Mouse (Mus musculus) hindbrain, embryonic 16.5 days (tissue): ENCODE results near the gene Rpe. TPM values are rescaled to one million over a fixed set of nuclear protein-coding genes. Genes with fewer than 3 reads are reported as not detected.
A peak's percentile ranks its signal among the peaks of the same experiment; 100 is the strongest.
"Not testable (repeated sequence)": the region's sequence is repeated elsewhere in the genome, so short reads cannot be mapped to it uniquely, and the experiment has no call there.

ENCODE experiments used
- ATAC-seq: fragments of 200-750 bp; cut with Nextera tagmentation; 2 replicates; pipeline ENCODE4 v1.8.0; 2017; ENCODE audit warnings: moderate TSS enrichment, moderate library complexity
- H3K27ac ChIP-seq: fragments of 300-500 bp; sonication (generic); 2 replicates; pipeline ENCODE4 v1.5.1; 2014; ENCODE audit warnings: low read depth, mild to moderate bottlenecking, control low read depth, low read length, moderate library complexity
- H3K27me3 ChIP-seq: fragments of 300-500 bp; sonication (generic); replicated peaks from 2 replicates; pipeline ENCODE4 v1.6.1; 2014; ENCODE audit warnings: low read length; ENCODE audit not compliant: control insufficient read depth, insufficient read depth
- H3K36me3 ChIP-seq: fragments of 300-500 bp; sonication (generic); 2 replicates; pipeline ENCODE4 v1.6.1; 2014; ENCODE audit warnings: mild to moderate bottlenecking, low read length, moderate library complexity, mixed read lengths; ENCODE audit not compliant: control insufficient read depth, insufficient read depth
- H3K4me1 ChIP-seq: fragments of 300-500 bp; sonication (generic); 2 replicates; pipeline ENCODE4 v1.6.1; 2014; ENCODE audit warnings: low read depth, low read length; ENCODE audit not compliant: control insufficient read depth, insufficient read depth
- H3K4me2 ChIP-seq: fragments of 300-500 bp; sonication (generic); 2 replicates; pipeline ENCODE4 v1.6.1; 2014; ENCODE audit warnings: mild to moderate bottlenecking, low read length, control low read depth, moderate library complexity
- H3K4me3 ChIP-seq: fragments of 300-500 bp; sonication (generic); 2 replicates; pipeline ENCODE4 v1.5.1; 2014; ENCODE audit warnings: mild to moderate bottlenecking, low read length, control low read depth, moderate library complexity
- H3K9ac ChIP-seq: fragments of 300-500 bp; sonication (generic); 2 replicates; pipeline ENCODE4 v1.6.1; 2014; ENCODE audit warnings: low read depth, mild to moderate bottlenecking, control low read depth, low read length, moderate library complexity
- H3K9me3 ChIP-seq: fragments of 300-500 bp; sonication (generic); 2 replicates; pipeline ENCODE4 v1.6.1; 2014; ENCODE audit warnings: mild to moderate bottlenecking, low read length, moderate library complexity; ENCODE audit not compliant: control insufficient read depth
- WGBS: fragments of 180-500 bp; shearing (Covaris S2); extraction: QIAGEN DNeasy Blood & Tissue Kit; methylation state at CpG from one replicate; pipeline ENCODE4 v1.1.7; 2014; 5-methylcytosine and 5-hydroxymethylcytosine counted together
- polyA plus RNA-seq: library from polyadenylated mRNA; unstranded; fragments of >200 nt; fragmentation: Nextera tagmentation; extraction: Ambion mirVana; gene quantifications from 2 replicates; pipeline ENCODE4 v1.2.1, GENCODE M21; 2015

The Rpe gene
- polyA plus RNA-seq, 1 experiment from 2014 or later = 40.4 TPM

- H3K36me3 ChIP-seq = no peaks in the 10 kb centered on the region
- no peak overlapping the region for H3K4me3 ChIP-seq
- H3K4me2 ChIP-seq = no peak overlapping the region
- ATAC-seq = peak; percentile 80
- WGBS = 58% methylated on average over 1 of the region's 1 CpGs
- no peaks in the 10 kb centered on the region for H3K27me3 ChIP-seq
- no peaks in the 10 kb centered on the region for H3K4me1 ChIP-seq
- no peaks in the 10 kb centered on the region for H3K9me3 ChIP-seq
- H3K27ac ChIP-seq = peak overlapping the region; percentile 46; the same call in 1 of the 2 replicates
- H3K9ac ChIP-seq = no peak overlapping the region
Observed at GRCm38 (mm10) chr1:66692308-66692707, 8.3 kb upstream of the Rpe start.

DNA sequence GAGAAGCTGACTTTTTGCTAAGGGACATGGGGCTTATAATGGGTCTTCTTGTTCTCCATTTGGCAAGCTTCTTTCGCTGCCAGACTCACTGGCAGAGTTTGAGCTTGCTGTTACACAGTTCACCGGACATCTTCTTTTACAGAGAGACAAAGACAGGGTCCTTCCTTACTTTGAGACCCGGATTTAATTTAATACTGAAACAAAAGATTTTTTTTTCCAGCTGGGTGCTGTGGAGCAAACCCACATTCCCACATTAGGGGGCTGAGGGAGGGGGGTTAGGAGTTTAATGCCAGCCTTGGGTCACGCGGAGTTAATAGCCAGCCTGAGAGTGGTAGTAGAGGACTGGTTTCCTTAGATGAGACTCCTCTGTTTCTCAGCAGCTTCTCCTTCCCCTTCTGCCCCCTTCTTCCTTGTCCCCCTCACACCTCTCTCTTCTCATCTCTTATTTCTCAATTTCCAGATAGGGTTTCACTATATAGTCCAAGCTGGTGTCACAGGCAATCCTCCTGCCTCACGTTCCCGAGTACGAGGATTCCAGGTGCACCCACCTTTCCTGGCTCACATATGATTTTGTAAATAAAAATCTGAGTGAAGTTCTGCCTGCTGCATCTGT, 7.7 kb upstream of the Rpe start:
- Histone ChIP-seq H3K9me3 (no peaks in the 10 kb centered on the region), H3K36me3 (no peaks in the 10 kb centered on the region), H3K27me3 (no peaks in the 10 kb centered on the region), H3K27ac (no peak overlapping the region; the same call in 1 of the 2 replicates), H3K4me3 (no peak overlapping the region), H3K4me1 (no peaks in the 10 kb centered on the region), H3K9ac (no peak overlapping the region), H3K4me2 (no peak overlapping the region)
- peak; percentile 96 for ATAC-seq
- 67% methylated on average over 8 of the region's 8 CpGs for WGBS

DNA sequence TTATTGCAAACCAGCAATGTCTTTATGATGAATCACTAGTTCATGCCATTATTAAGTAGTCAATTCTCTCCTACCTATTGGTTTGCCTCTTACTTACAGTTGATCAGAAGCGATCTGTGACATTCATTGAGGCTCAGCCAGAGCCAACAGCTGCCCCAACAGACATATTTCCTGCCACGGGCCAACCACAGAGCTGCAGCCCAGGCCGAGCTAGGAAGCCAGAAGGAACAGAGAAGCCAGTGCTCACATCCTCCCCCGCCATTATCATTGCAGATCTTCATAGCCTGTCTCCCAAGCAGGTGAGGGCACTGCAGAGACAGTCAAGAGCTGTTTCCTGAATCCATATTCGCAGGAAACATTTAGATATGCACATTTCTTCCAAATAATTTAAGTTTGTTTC, 6.4 kb upstream of the Rpe start:
- Histone ChIP-seq H3K4me2 (no peak overlapping the region), H3K36me3 (no peaks in the 10 kb centered on the region), H3K27ac (no peak overlapping the region), H3K9me3 (no peaks in the 10 kb centered on the region), H3K4me3 (no peak overlapping the region), H3K27me3 (no peaks in the 10 kb centered on the region), H3K9ac (no peak overlapping the region), H3K4me1 (no peaks in the 10 kb centered on the region)
- no peak for ATAC-seq
- 80% methylated on average over 5 of the region's 5 CpGs for WGBS

DNA sequence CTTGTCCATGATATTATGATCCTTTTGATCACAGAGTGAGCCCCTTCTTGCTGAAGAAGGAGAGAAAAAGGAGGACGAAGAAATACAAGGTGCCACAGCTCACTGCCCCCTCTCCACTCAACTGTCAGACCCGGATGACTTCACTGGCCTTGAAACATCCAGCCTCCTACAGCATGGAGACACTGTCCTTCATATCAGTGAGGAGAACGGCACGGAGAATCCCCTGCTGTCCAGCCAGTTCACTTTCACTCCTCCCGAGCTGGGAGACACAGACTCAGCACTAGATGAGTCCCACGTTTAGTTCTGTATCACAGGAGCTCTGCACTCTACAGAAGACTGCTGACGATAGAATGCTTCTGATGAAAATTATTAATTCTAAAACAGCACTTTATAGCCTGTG, 5.3 kb upstream of the Rpe start:
- Histone ChIP-seq H3K27me3 (no peaks in the 10 kb centered on the region), H3K4me3 (no peak overlapping the region), H3K36me3 (no peaks in the 10 kb centered on the region), H3K9ac (no peak overlapping the region), H3K4me2 (no peak overlapping the region), H3K9me3 (no peaks in the 10 kb centered on the region), H3K4me1 (no peaks in the 10 kb centered on the region; the same call in 1 of the 2 replicates), H3K27ac (no peak overlapping the region)
- no peak for ATAC-seq
- 73% methylated on average over 7 of the region's 7 CpGs for WGBS

GRCm38 (mm10) chr1:66699630-66700029, 1.0 kb upstream of the Rpe start:
- not testable (repeated sequence) for H3K9ac ChIP-seq, H3K4me3 ChIP-seq, H3K9me3 ChIP-seq, H3K27me3 ChIP-seq, H3K27ac ChIP-seq, H3K4me2 ChIP-seq, ATAC-seq, H3K36me3 ChIP-seq
- peaks cover 11% of the 10 kb centered on the region for H3K4me1 ChIP-seq
- 89% methylated on average over 10 of the region's 10 CpGs for WGBS

- H3K27ac ChIP-seq = no peak overlapping the region; the same call in 1 of the 2 replicates
- H3K4me1 ChIP-seq = peaks cover 11% of the 10 kb centered on the region
- no peaks in the 10 kb centered on the region for H3K9me3 ChIP-seq
- peak overlapping the region; percentile 95 for H3K4me3 ChIP-seq
- peak overlapping the region; percentile 57 for H3K4me2 ChIP-seq
- ATAC-seq = peak; percentile 63
- H3K36me3 ChIP-seq = no peaks in the 10 kb centered on the region
- peak overlapping the region; percentile 13; the same call in 1 of the 2 replicates for H3K9ac ChIP-seq
- 39% methylated on average over 5 of the region's 5 CpGs for WGBS
- no peaks in the 10 kb centered on the region for H3K27me3 ChIP-seq
Observed at GRCm38 (mm10) chr1:66700149-66700692, 410 bp upstream of the Rpe start.

DNA sequence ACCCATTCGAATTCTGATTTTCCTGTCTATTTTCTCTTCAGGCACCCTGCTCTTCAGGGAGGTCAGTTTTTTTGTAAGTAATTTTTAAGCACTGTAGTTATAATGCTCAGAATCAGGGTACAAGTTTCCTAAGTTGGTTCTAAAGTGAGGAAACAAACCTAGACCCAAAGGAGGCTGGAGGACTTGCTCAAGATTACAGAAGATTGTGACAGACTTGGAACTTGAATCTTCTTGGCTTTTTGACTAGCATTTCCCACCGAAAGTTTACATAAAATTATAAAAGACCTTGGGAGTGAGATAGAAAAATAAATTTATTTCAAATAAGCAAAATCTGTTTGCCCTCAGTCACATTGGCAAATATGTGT, 927 bp downstream of the Rpe start:
- Histone ChIP-seq H3K27ac (no peak overlapping the region), H3K9me3 (no peaks in the 10 kb centered on the region), H3K9ac (peak overlapping the region; percentile 85), H3K4me2 (peak overlapping the region; percentile 57), H3K4me1 (peaks cover 11% of the 10 kb centered on the region), H3K27me3 (no peaks in the 10 kb centered on the region), H3K36me3 (peaks cover 2% of the 10 kb centered on the region; the same call in 1 of the 2 replicates), H3K4me3 (peak overlapping the region; percentile 95)
- 39% methylated on average over 2 of the region's 2 CpGs for WGBS
- no peak for ATAC-seq

DNA sequence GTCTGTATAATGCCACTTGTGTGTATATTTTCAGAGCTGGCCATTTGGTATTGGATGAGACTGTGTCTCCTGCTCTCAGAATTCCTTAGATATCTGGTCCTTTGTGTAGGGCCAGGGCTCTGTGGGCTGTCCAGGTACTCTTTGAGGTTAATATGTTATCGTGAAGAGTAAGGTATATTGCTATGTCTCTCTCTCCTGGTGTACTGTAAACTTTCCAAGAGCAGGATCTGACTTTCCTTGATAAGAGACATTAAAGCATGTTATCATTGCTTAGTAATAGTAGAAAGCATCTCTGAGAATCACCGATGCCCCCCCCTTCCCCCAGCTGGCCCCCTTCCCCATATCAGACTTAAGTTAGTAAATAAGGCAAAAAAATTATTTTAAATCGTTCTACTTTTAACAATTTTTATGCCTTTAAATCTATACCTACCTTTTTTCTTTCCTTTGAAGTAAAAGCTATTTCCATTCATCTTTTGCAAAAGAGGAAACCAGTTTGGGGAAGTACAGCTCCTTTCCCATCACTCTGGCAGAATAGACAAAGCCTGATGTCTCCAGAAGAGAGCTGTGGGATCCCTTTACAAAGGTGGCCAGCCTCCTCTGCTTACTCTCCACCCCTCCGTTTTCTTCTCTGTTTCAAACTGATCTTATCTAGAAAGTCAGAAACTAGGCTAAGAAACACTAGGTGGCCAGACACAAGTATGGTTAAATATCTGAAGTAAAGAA, 2.2 kb downstream of the Rpe start:
- Histone ChIP-seq H3K27ac (no peak overlapping the region), H3K36me3 (peaks cover 5% of the 10 kb centered on the region; the same call in 1 of the 2 replicates), H3K9me3 (no peaks in the 10 kb centered on the region), H3K4me1 (peaks cover 11% of the 10 kb centered on the region), H3K4me2 (no peak overlapping the region), H3K9ac (no peak overlapping the region), H3K27me3 (no peaks in the 10 kb centered on the region), H3K4me3 (no peak overlapping the region)
- no peak for ATAC-seq
- WGBS = 86% methylated on average over 4 of the region's 4 CpGs

- no peaks in the 10 kb centered on the region for H3K9me3 ChIP-seq
- H3K4me2 ChIP-seq = no peak overlapping the region
- peaks cover 5% of the 10 kb centered on the region; the same call in 1 of the 2 replicates for H3K36me3 ChIP-seq
- H3K27me3 ChIP-seq = no peaks in the 10 kb centered on the region
- 61% methylated on average over 6 of the region's 6 CpGs for WGBS
- no peak overlapping the region for H3K4me3 ChIP-seq
- no peak overlapping the region for H3K9ac ChIP-seq
- ATAC-seq = no peak
- no peak overlapping the region for H3K27ac ChIP-seq
- peaks cover 11% of the 10 kb centered on the region for H3K4me1 ChIP-seq
Observed at GRCm38 (mm10) chr1:66704523-66704922, 3.9 kb downstream of the Rpe start.
